Mouse (Mus musculus) forebrain, embryonic 11.5 days (tissue): ENCODE data around the gene Parp11. TPM values are rescaled to one million over a fixed set of nuclear protein-coding genes. Genes with fewer than 3 reads are reported as not detected.

ENCODE experiments used
- ATAC-seq: fragments of 200-750 bp; cut with Nextera tagmentation; replicated peaks from 2 replicates; pipeline ENCODE4 v1.8.0; 2017; ENCODE audit warnings: moderate TSS enrichment; ENCODE audit not compliant: low FRiP score
- DNase-seq: peaks from one replicate; pipeline ENCODE4 v3.0.0-alpha.2; 2017; ENCODE audit warnings: low spot score
- H3K27ac ChIP-seq: fragments of 300-500 bp; sonication (generic); 2 replicates; pipeline ENCODE4 v1.5.1; 2014; ENCODE audit warnings: low read depth, low read length
- H3K27me3 ChIP-seq: fragments of 300-500 bp; sonication (generic); 2 replicates; pipeline ENCODE4 v1.6.1; 2014; ENCODE audit warnings: mild to moderate bottlenecking, low read length, mixed read lengths; ENCODE audit not compliant: control insufficient read depth, insufficient read depth
- H3K36me3 ChIP-seq: fragments of 300-500 bp; sonication (generic); 2 replicates; pipeline ENCODE4 v1.6.1; 2014; ENCODE audit warnings: mild to moderate bottlenecking, low read length, moderate library complexity, mixed read lengths; ENCODE audit not compliant: control insufficient read depth, insufficient read depth
- H3K4me1 ChIP-seq: fragments of 300-500 bp; sonication (generic); replicated peaks from 2 replicates; pipeline ENCODE4 v1.6.1; 2014; ENCODE audit warnings: low read length, mixed read lengths; ENCODE audit not compliant: control insufficient read depth, insufficient read depth
- H3K4me2 ChIP-seq: fragments of 300-500 bp; sonication (generic); 2 replicates; pipeline ENCODE4 v1.6.1; 2014; ENCODE audit warnings: low read depth, mild to moderate bottlenecking, low read length, moderate library complexity, mixed read lengths; ENCODE audit not compliant: severe bottlenecking
- H3K4me3 ChIP-seq: fragments of 300-500 bp; sonication (generic); 2 replicates; pipeline ENCODE4 v1.5.1; 2014; ENCODE audit warnings: low read depth, low read length
- H3K9ac ChIP-seq: fragments of 300-500 bp; sonication (generic); 2 replicates; pipeline ENCODE4 v1.6.1; 2014; ENCODE audit warnings: low read length
- H3K9me3 ChIP-seq: fragments of 300-500 bp; sonication (generic); 2 replicates; pipeline ENCODE4 v1.6.1; 2016; ENCODE audit warnings: low read length, mixed read lengths; ENCODE audit not compliant: control insufficient read depth
- WGBS: fragments of 180-500 bp; shearing (Covaris S2); extraction: QIAGEN DNeasy Blood & Tissue Kit; methylation state at CpG from one replicate; pipeline ENCODE4 v1.1.7; 2014; 5-methylcytosine and 5-hydroxymethylcytosine counted together
- polyA plus RNA-seq: library from polyadenylated mRNA; unstranded; fragments of >200 nt; fragmentation: Nextera tagmentation; extraction: Ambion mirVana; gene quantifications from 2 replicates; pipeline ENCODE4 v1.2.1, GENCODE M21; 2014

Parp11 gene
- polyA plus RNA-seq, 1 experiment from 2014 or later: 59.2 TPM

DNA sequence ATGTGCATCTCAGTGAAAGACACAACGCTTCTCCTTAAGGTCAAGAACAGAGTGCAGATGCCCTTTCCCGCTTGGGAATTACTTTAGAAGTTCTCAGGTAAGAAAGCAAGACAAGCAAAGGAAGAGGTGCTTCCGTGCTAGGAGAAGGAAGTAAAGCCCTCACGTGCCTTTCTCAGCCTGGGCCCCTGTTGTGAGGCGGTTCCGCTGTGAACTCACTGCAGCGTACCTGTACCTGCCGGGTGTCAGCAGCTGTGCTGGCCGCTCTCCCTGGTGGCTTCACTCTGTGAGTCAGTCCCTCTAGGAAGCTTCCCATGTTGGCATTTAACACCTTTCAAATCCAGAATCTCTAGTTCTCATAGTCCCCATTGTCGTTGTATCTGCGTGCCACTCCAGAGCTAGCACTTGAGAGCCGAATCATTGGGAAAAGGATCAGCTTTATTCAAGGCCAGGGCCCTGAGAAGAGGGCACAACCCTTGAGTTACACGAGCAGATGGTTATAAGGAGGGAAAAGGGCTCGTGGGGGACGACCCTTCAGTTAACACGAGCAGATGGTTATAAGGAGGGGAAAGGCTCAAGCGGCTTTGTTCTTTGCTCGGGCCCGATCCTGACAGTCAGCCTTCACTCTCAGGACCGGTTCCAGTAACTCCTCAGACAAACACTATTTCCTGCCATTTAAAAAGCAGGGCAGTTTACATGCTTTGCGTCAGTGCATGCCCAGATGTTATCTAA is 16.8 kb downstream of the Parp11 start:
- Histone ChIP-seq H3K27ac (no peak overlapping the region), H3K4me1 (peaks cover 3% of the 10 kb centered on the region; the same call in 1 of the 2 replicates), H3K9ac (no peak overlapping the region), H3K27me3 (no peaks in the 10 kb centered on the region), H3K9me3 (no peaks in the 10 kb centered on the region), H3K4me2 (no peak overlapping the region), H3K4me3 (no peak overlapping the region), H3K36me3 (no peaks in the 10 kb centered on the region)
- 64% methylated on average over 21 of the region's 21 CpGs for WGBS
- ATAC-seq: no peak
- peak; percentile 42 for DNase-seq

DNA sequence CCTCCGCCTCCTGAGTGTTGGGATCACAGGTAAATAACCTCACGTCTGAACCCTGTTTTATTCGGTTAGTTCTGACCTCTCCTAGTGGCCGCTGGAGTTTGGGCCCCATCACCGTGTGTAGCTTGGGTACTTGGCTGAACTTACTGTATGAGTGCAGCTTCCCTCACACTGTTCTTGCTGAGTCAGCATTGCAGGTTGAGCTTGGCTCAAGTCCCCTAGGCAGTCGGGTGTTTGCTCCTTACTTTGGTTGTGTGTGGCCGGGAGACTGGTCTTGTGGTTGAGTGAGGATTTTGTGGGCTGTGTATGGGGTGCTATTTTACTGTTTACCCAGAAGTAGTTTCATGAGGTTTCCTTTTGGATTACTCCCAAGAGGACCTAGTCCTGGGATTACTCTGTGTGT is 17.9 kb downstream of the Parp11 start:
- H3K9ac ChIP-seq: no peak overlapping the region
- H3K27ac ChIP-seq: no peak overlapping the region
- no peak overlapping the region for H3K4me2 ChIP-seq
- H3K9me3 ChIP-seq: no peaks in the 10 kb centered on the region
- ATAC-seq: no peak
- no peaks in the 10 kb centered on the region for H3K36me3 ChIP-seq
- peak; percentile 33 for DNase-seq
- H3K27me3 ChIP-seq: no peaks in the 10 kb centered on the region
- no peak overlapping the region for H3K4me3 ChIP-seq
- peaks cover 3% of the 10 kb centered on the region; the same call in 1 of the 2 replicates for H3K4me1 ChIP-seq
- 91% methylated on average over 7 of the region's 7 CpGs for WGBS

- Histone ChIP-seq H3K4me3 (no peak overlapping the region), H3K9ac (no peak overlapping the region), H3K27ac (no peak overlapping the region), H3K9me3 (no peaks in the 10 kb centered on the region), H3K4me2 (no peak overlapping the region), H3K4me1 (peaks cover 3% of the 10 kb centered on the region; the same call in 1 of the 2 replicates), H3K36me3 (no peaks in the 10 kb centered on the region), H3K27me3 (no peaks in the 10 kb centered on the region)
- 71% methylated on average over 4 of the region's 4 CpGs for WGBS
- ATAC-seq (no peak), DNase-seq (no peak)
These were observed 20.2 kb downstream of the Parp11 start for GRCm38 (mm10) chr6:127466749-127467310.

- H3K4me2 ChIP-seq: no peak overlapping the region
- H3K4me3 ChIP-seq: no peak overlapping the region
- no peaks in the 10 kb centered on the region for H3K9me3 ChIP-seq
- no peaks in the 10 kb centered on the region; the same call in 1 of the 2 replicates for H3K36me3 ChIP-seq
- no peaks in the 10 kb centered on the region for H3K4me1 ChIP-seq
- WGBS: 92% methylated on average over 4 of the region's 4 CpGs
- ATAC-seq: no peak
- no peak overlapping the region for H3K9ac ChIP-seq
- DNase-seq: no peak
- H3K27ac ChIP-seq: no peak overlapping the region
- H3K27me3 ChIP-seq: no peaks in the 10 kb centered on the region
These were observed 25.4 kb downstream of the Parp11 start for GRCm38 (mm10) chr6:127472078-127472477.

DNA sequence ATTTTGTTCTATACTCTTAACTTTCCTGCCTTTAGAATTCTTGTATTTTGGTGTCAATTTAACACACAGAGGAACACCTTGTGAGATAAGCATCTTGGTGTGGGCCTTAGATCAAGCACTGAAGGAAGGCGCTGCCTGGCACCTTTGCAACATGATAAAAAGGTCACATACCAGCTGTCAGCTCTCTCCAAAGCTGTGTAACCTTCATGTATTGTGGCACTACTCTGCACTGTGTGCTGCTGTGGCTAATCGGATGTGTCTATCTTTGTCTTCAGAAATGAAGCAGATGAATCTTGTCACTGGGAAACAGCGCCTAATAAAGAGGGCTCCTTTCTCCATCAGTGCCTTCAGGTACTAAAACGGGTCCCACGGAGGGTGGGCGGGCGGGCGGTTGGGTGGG is 27.3 kb downstream of the Parp11 start:
- ATAC-seq: no peak
- DNase-seq: no peak
- no peaks in the 10 kb centered on the region for H3K4me1 ChIP-seq
- H3K36me3 ChIP-seq: no peaks in the 10 kb centered on the region; the same call in 1 of the 2 replicates
- H3K9ac ChIP-seq: no peak overlapping the region
- WGBS: 86% methylated on average over 8 of the region's 8 CpGs
- H3K4me2 ChIP-seq: no peak overlapping the region
- H3K27ac ChIP-seq: no peak overlapping the region
- H3K27me3 ChIP-seq: no peaks in the 10 kb centered on the region
- no peaks in the 10 kb centered on the region for H3K9me3 ChIP-seq
- H3K4me3 ChIP-seq: no peak overlapping the region

DNA sequence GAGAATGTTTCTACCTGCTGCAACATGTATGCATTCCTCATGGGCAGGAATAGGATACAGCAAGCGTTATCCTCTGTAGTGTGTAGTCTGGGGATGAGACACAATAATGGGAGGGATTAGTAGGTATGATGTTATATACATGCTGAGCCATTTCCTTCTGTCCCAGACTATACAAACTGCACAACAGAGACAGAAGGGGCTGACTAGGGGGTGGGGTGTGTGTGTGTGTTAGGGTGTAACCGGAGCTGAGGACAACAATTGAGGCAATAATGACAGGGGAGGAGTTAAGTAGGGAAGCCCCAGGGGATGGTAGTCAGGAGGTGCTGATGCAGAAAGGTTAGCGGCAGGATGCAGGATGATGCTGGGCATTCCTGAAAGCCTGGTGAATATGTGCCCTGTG is 28.6 kb downstream of the Parp11 start:
- H3K9me3 ChIP-seq: no peaks in the 10 kb centered on the region
- no peak overlapping the region for H3K27ac ChIP-seq
- H3K4me3 ChIP-seq: no peak overlapping the region
- H3K36me3 ChIP-seq: no peaks in the 10 kb centered on the region; the same call in 1 of the 2 replicates
- no peak overlapping the region for H3K4me2 ChIP-seq
- no peak for DNase-seq
- H3K9ac ChIP-seq: no peak overlapping the region
- H3K4me1 ChIP-seq: no peaks in the 10 kb centered on the region
- ATAC-seq: no peak
- H3K27me3 ChIP-seq: no peaks in the 10 kb centered on the region
- 26% methylated on average over 3 of the region's 3 CpGs for WGBS

DNA sequence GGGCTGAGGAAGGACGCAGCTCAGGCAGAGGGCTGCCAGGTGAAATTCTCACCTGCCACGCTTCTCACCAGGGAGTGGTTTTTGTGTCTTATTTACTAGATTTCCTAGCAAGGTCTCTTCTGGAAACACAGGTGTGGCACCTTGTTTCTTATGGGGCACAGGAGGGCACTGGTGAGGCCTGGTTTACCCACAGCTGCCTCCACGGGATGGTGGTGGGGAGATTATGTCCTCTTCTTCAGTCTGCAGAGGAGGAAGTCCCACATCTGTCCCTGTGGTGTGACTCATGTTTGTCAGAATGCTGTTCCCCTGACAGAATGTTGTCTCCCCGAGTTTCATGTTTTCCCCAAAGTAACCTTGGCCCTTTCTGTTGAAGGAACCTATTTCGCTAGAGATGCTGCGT is 44.4 kb downstream of the Parp11 start:
- Histone ChIP-seq H3K27ac (no peak overlapping the region), H3K36me3 (no peaks in the 10 kb centered on the region; the same call in 1 of the 2 replicates), H3K4me2 (no peak overlapping the region), H3K9ac (no peak overlapping the region), H3K4me3 (no peak overlapping the region), H3K4me1 (peaks cover 4% of the 10 kb centered on the region; the same call in 1 of the 2 replicates), H3K27me3 (no peaks in the 10 kb centered on the region), H3K9me3 (no peaks in the 10 kb centered on the region)
- WGBS: 83% methylated on average over 6 of the region's 6 CpGs
- DNase-seq (no peak), ATAC-seq (no peak)

DNA sequence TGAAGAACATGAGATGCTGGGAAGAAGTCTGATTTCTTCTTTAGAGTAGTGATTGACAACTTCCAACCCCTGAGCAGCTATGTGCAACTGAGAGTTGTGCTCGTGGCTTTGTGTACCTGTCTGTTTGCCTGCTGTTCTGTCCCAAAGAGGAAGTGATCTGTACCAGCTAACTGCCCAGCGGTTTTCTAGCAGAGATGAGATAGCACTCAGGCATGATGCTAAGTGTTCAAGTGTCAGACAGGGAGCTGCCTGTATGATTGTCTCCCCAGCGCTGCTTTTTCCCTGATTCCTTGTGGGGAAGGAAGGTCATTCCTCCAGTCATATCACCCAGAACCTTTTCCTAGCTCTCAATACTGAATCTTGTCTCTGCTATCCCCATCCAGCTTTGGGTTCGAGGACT is 45.9 kb downstream of the Parp11 start:
- no peak for DNase-seq
- 86% methylated on average over 4 of the region's 4 CpGs for WGBS
- no peaks in the 10 kb centered on the region for H3K9me3 ChIP-seq
- no peak overlapping the region for H3K4me2 ChIP-seq
- H3K4me1 ChIP-seq: peaks cover 4% of the 10 kb centered on the region; the same call in 1 of the 2 replicates
- H3K36me3 ChIP-seq: no peaks in the 10 kb centered on the region; the same call in 1 of the 2 replicates
- no peak overlapping the region for H3K9ac ChIP-seq
- no peak for ATAC-seq
- no peak overlapping the region for H3K27ac ChIP-seq
- no peaks in the 10 kb centered on the region for H3K27me3 ChIP-seq
- H3K4me3 ChIP-seq: no peak overlapping the region
